In the genomic region with DNA sequence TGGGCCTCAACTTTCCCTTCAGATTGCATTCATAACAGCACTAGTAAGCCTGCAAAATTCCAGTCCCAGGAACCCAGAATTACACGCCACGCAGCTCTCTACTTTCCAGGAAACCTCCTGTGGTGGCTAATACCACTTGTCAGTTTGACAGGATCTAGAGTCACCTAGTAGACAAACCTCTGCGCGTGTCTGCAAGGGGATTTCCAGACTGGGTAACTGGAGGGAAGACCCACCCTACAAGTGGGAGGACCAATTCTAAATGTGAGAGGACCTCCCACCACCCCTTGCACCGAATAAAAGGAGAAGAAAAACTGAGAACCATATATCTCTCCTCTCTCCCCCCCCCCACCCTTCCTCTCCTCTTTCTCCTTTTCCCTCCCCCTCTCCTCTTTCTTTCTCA, we compare ENCODE assay signal across 18 mouse cellular contexts. TPM values are rescaled to one million over a fixed set of nuclear protein-coding genes. Genes with fewer than 3 reads are reported as not detected.
"Had no signal": no experiment of that assay in that cellular context is flagged by ENCODE, and none has a peak within 500 bp of the region (broad histone marks: within the 10 kb centered on the region; RNA-seq: fewer than 3 reads in every experiment).

No protein-coding gene starts in this region.

- H3K27ac ChIP-seq: midbrain, embryonic 10.5 days; midbrain, embryonic 12.5 days; neural tube, embryonic 12.5 days; stomach, embryonic 15.5 days; stomach, postnatal 0 days had no signal

- H3K4me3 ChIP-seq: midbrain, embryonic 10.5 days; midbrain, embryonic 12.5 days; myocyte; neural tube, embryonic 12.5 days; stomach, embryonic 15.5 days had no signal

- H3K9me3 ChIP-seq: midbrain, embryonic 10.5 days; midbrain, embryonic 12.5 days; neural tube, embryonic 12.5 days; stomach, embryonic 15.5 days had no signal

- H3K4me2 ChIP-seq: lung, embryonic 14.5 days; midbrain, embryonic 12.5 days; neural tube, embryonic 12.5 days; stomach, embryonic 15.5 days had no signal

- H3K27me3 ChIP-seq: midbrain, embryonic 12.5 days; neural tube, embryonic 12.5 days; stomach, embryonic 15.5 days had no signal

- H3K4me1 ChIP-seq: stomach, embryonic 15.5 days had no signal

- H3K36me3 ChIP-seq: midbrain, embryonic 10.5 days; midbrain, embryonic 12.5 days; neural tube, embryonic 12.5 days; stomach, embryonic 15.5 days had no signal

- H3K9ac ChIP-seq: lung, embryonic 14.5 days; midbrain, embryonic 12.5 days; neural tube, embryonic 12.5 days; stomach, embryonic 15.5 days had no signal

- DNase-seq: lung, adult 18-20 months; lung, embryonic 14.5 days; lung, postnatal 10 days; lung, postnatal 4 days; right cerebral cortex, postnatal 14 days; right cerebral cortex, postnatal 4 days; spleen, adult 18-20 months; thymus, adult 2 months; thymus, postnatal 25 days; thymus, postnatal 4 days had no signal

RNA-seq across cellular contexts. Expression of gene Pdgfa, which starts 49.5 kb away (rescaled TPM):
- total RNA-seq: megakaryocyte-erythroid progenitor cell, adult 5-6 weeks; neutrophil, adult 5-6 weeks had no signal
